Mouse (Mus musculus) hindbrain, embryonic 11.5 days (tissue): ENCODE measurements around the gene Plekha6. TPM values are rescaled to one million over a fixed set of nuclear protein-coding genes. Genes with fewer than 3 reads are reported as not detected.

ENCODE experiments used
- ATAC-seq: fragments of 200-750 bp; cut with Nextera tagmentation; 2 replicates; pipeline ENCODE4 v1.8.0; 2017; ENCODE audit warnings: mild to moderate bottlenecking, moderate TSS enrichment, moderate library complexity; ENCODE audit not compliant: low FRiP score
- DNase-seq: peaks from one replicate; pipeline ENCODE4 v3.0.0-alpha.2; 2015; ENCODE audit warnings: low spot score
- H3K27ac ChIP-seq: fragments of 300-500 bp; sonication (generic); 2 replicates; pipeline ENCODE4 v1.5.1; 2014; ENCODE audit warnings: mild to moderate bottlenecking, low read depth, low read length
- H3K27me3 ChIP-seq: fragments of 300-500 bp; sonication (generic); 2 replicates; pipeline ENCODE4 v1.6.1; 2014; ENCODE audit warnings: mild to moderate bottlenecking, low read length, moderate library complexity, mixed read lengths; ENCODE audit not compliant: control insufficient read depth, insufficient read depth
- H3K36me3 ChIP-seq: fragments of 300-500 bp; sonication (generic); 2 replicates; pipeline ENCODE4 v1.6.1; 2014; ENCODE audit warnings: mild to moderate bottlenecking, low read length, moderate library complexity, mixed read lengths; ENCODE audit not compliant: control insufficient read depth, insufficient read depth
- H3K4me1 ChIP-seq: fragments of 300-500 bp; sonication (generic); replicated peaks from 2 replicates; pipeline ENCODE4 v1.6.1; 2014; ENCODE audit warnings: low read length, mixed read lengths; ENCODE audit not compliant: control insufficient read depth, insufficient read depth
- H3K4me2 ChIP-seq: fragments of 300-500 bp; sonication (generic); replicated peaks from 2 replicates; pipeline ENCODE4 v1.6.1; 2014; ENCODE audit warnings: mild to moderate bottlenecking, low read depth, low read length
- H3K4me3 ChIP-seq: fragments of 300-500 bp; sonication (generic); 2 replicates; pipeline ENCODE4 v1.5.1; 2014; ENCODE audit warnings: low read depth, low read length
- H3K9ac ChIP-seq: fragments of 300-500 bp; sonication (generic); 2 replicates; pipeline ENCODE4 v1.6.1; 2014; ENCODE audit warnings: low read depth, low read length
- H3K9me3 ChIP-seq: fragments of 300-500 bp; sonication (generic); 2 replicates; pipeline ENCODE4 v1.6.1; 2016; ENCODE audit warnings: low read length; ENCODE audit not compliant: control insufficient read depth
- whole genome bisulfite sequencing: fragments of 180-500 bp; shearing (Covaris S2); extraction: QIAGEN DNeasy Blood & Tissue Kit; methylation state at CpG from one replicate; pipeline ENCODE4 v1.1.7; 2014; 5-methylcytosine and 5-hydroxymethylcytosine counted together
- polyA plus RNA-seq: library from polyadenylated mRNA; unstranded; fragments of >200 nt; fragmentation: Nextera tagmentation; extraction: Ambion mirVana; gene quantifications from 2 replicates; pipeline ENCODE4 v1.2.1, GENCODE M21; 2014

The Plekha6 gene
- polyA plus RNA-seq, 1 experiment from 2014 or later, result 22.1 TPM

- H3K4me3 ChIP-seq, result no peak overlapping the region
- ATAC-seq (no peak), DNase-seq (no peak)
- WGBS, result 54% methylated on average over 11 of the region's 11 CpGs
- H3K4me1 ChIP-seq, result peaks cover 7% of the 10 kb centered on the region
- no peak overlapping the region for H3K4me2 ChIP-seq
- H3K9ac ChIP-seq, result no peak overlapping the region
- H3K27ac ChIP-seq, result no peak overlapping the region
- no peaks in the 10 kb centered on the region for H3K36me3 ChIP-seq
- no peaks in the 10 kb centered on the region for H3K9me3 ChIP-seq
- H3K27me3 ChIP-seq, result no peaks in the 10 kb centered on the region
Measured at GRCm38 (mm10) chr1:133265114-133265766, 101.2 kb downstream of the Plekha6 start.

DNA sequence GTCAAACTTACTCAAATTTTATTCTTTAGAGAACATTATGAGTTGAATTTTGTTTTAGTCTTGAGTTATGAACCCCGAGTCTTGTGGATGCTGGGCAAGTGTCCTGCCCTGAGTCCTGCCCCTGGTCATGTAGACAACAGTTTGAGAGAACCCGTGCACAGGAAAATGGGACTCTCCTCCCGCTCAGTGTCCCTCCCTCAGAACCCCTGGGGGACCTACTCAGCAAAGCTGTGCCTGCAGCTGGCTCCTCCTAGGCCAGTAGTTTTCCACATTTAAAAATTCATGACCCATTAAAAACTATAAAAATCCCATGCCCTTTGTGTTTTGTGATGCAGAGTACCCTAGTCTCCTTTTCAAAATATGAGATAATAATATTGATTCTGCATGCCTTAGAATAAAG lies 103.1 kb downstream of the Plekha6 start:
- Histone ChIP-seq H3K9me3 (no peaks in the 10 kb centered on the region), H3K4me1 (peaks cover 7% of the 10 kb centered on the region), H3K27me3 (no peaks in the 10 kb centered on the region), H3K4me2 (no peak overlapping the region), H3K36me3 (no peaks in the 10 kb centered on the region), H3K4me3 (no peak overlapping the region), H3K27ac (peak overlapping the region; percentile 42; the same call in 1 of the 2 replicates), H3K9ac (peak overlapping the region; percentile 45; the same call in 1 of the 2 replicates)
- no peak for ATAC-seq
- DNase-seq, result no peak
- WGBS, result 51% methylated on average over 3 of the region's 3 CpGs

DNA sequence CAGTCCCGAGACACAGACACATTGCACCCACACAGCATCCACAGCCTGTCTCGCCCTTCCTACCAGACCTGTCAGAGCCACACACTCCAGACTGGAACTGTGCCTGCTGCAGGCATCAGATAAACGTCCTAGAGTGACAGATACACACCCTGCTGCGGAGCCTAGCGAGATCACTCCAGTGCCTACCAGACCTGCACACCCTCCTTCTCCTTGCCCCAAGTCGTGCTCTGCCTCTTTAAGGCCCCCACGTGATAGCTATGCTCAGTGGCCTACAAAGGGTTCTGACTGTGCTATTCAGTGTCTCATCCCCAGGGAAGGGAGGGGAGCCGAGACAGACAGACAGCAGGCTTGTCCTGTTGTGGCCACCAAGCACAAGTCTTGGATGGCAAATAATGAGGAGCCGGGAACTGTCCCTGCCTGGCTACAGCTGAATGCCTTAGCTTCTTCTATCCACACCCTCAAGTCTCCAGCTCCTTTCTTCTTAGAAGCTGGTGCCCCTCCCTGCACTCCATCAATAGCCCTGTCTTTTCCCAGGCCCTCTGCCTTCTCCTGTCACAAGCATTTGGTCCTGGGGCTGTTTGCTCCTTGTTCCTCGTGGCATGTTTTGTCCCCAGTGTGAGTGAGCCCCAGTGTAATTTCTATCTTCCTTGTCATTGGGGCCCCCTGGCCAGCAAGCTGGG lies 103.9 kb downstream of the Plekha6 start:
- H3K27me3 ChIP-seq, result no peaks in the 10 kb centered on the region
- H3K36me3 ChIP-seq, result no peaks in the 10 kb centered on the region
- 15% methylated on average over 10 of the region's 10 CpGs for WGBS
- H3K4me1 ChIP-seq, result peaks cover 7% of the 10 kb centered on the region
- peak overlapping the region; percentile 42 for H3K27ac ChIP-seq
- no peak overlapping the region for H3K4me3 ChIP-seq
- peak overlapping the region; percentile 45 for H3K9ac ChIP-seq
- H3K9me3 ChIP-seq, result no peaks in the 10 kb centered on the region
- H3K4me2 ChIP-seq, result 0 out of 2 replicates have a peak overlapping the region, but pooled peaks have one; percentile 19
- ATAC-seq (peak; percentile 78), DNase-seq (peak; percentile 55)

GRCm38 (mm10) chr1:133268503-133268902 lies 104.5 kb downstream of the Plekha6 start:
- Histone ChIP-seq H3K4me2 (no peak overlapping the region), H3K9me3 (no peaks in the 10 kb centered on the region), H3K9ac (peak overlapping the region; percentile 45), H3K4me1 (peaks cover 7% of the 10 kb centered on the region), H3K27ac (peak overlapping the region; percentile 42), H3K4me3 (no peak overlapping the region), H3K27me3 (no peaks in the 10 kb centered on the region), H3K36me3 (no peaks in the 10 kb centered on the region)
- ATAC-seq, result peak; percentile 39
- peak; percentile 39 for DNase-seq
- 69% methylated on average over 3 of the region's 3 CpGs for whole genome bisulfite sequencing

DNA sequence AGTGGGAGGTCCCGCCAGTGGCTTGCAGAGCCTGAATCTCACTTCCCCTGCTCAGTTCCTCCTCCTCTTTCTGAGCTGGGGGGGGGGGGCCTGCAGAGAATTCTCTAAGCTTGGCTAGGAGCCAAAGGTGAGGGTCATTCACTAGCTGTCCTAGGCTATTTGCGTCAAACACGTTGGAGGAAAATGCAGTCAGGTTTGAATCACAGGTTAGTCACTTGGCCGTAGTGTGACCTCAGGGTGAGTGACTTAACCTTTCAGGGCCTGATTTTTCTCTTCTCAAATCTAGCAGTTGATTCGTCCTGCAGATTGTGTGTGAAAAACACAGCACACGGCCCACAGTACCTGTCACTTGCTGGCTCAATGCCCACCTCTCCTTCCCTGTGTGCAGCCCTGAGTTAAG lies 106.3 kb downstream of the Plekha6 start:
- H3K27ac ChIP-seq, result no peak overlapping the region
- DNase-seq (no peak), ATAC-seq (no peak)
- no peak overlapping the region for H3K9ac ChIP-seq
- no peaks in the 10 kb centered on the region for H3K27me3 ChIP-seq
- no peak overlapping the region for H3K4me3 ChIP-seq
- peaks cover 7% of the 10 kb centered on the region for H3K4me1 ChIP-seq
- WGBS, result 69% methylated on average over 6 of the region's 6 CpGs
- no peaks in the 10 kb centered on the region for H3K36me3 ChIP-seq
- no peak overlapping the region for H3K4me2 ChIP-seq
- no peaks in the 10 kb centered on the region for H3K9me3 ChIP-seq

DNA sequence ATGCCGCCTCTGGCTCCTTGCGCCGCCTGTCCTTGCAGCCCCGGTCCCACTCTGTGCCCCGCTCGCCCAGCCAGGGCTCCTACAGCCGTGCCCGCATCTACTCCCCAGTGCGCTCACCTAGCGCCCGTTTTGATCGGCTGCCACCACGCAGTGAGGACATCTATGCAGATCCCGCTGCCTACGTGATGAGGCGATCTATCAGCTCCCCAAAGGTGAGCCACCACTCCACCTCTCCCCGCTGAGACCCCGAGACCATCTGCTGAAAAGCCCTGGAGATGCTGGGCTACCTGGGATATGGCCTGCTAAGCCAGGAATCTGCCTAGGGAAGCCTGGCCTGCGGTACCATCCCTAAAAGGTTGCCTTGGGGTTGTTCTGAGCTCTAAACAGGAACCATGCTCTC lies 110.2 kb downstream of the Plekha6 start:
- ATAC-seq, result no peak
- no peak for DNase-seq
- H3K36me3 ChIP-seq, result no peaks in the 10 kb centered on the region

DNA sequence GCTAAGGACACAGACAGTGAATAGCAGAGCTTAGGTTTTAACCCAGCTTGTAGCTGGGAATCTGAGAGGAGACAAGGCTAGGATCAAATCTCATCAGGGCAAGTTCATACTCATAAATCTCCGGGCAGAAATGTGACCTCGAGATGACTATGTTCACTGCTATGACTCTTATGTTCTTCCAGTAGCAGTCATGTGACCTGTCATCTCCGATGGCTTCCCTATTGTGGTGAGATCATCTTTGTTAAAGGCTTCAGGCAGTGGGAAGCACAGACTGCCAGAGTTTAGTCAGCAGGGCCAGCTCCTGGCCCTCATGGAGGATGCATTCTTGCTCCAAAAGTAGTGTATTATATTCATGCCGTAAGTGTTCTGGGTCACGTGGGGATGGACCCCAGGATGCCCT lies 113.0 kb downstream of the Plekha6 start:
- Histone ChIP-seq H3K27ac (no peak overlapping the region), H3K9ac (no peak overlapping the region), H3K4me3 (no peak overlapping the region), H3K9me3 (no peaks in the 10 kb centered on the region), H3K4me2 (no peak overlapping the region), H3K4me1 (peaks cover 3% of the 10 kb centered on the region; the same call in 1 of the 2 replicates), H3K27me3 (no peaks in the 10 kb centered on the region), H3K36me3 (no peaks in the 10 kb centered on the region)
- WGBS, result 76% methylated on average over 5 of the region's 5 CpGs
- no peak for ATAC-seq
- DNase-seq, result no peak

More for the DNA sequence above, 110.2 kb downstream of the Plekha6 start:
- Histone ChIP-seq H3K27ac (no peak overlapping the region), H3K4me2 (no peak overlapping the region), H3K9ac (no peak overlapping the region), H3K4me3 (no peak overlapping the region), H3K9me3 (no peaks in the 10 kb centered on the region), H3K4me1 (peaks cover 3% of the 10 kb centered on the region; the same call in 1 of the 2 replicates), H3K27me3 (no peaks in the 10 kb centered on the region)
- 93% methylated on average over 16 of the region's 19 CpGs for WGBS

DNA sequence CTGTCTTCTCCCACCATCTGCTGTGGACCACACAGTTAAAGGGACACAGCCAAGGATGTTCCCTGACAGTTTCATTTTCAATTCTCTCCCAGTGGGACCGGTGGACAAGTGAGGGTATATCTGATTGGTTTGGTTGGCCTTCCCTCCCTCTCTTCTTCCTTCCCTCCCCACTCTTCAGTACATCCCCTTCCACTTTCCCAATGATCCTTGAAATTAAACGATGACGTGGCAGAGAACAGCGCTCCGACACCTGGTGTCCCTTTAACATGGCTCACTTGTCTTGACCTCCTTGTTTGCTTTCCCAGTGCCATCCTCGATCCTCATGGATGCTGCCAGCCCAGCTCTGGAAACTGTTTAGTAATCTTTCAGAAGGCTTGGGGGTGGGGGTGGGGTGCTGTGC lies 114.5 kb downstream of the Plekha6 start:
- H3K27me3 ChIP-seq, result no peaks in the 10 kb centered on the region
- H3K9ac ChIP-seq, result no peak overlapping the region
- peak; percentile 52; the same call in 1 of the 2 replicates for ATAC-seq
- peak overlapping the region; percentile 54; the same call in 1 of the 2 replicates for H3K27ac ChIP-seq
- DNase-seq, result no peak
- peaks cover 3% of the 10 kb centered on the region; the same call in 1 of the 2 replicates for H3K4me1 ChIP-seq
- no peaks in the 10 kb centered on the region for H3K9me3 ChIP-seq
- no peaks in the 10 kb centered on the region for H3K36me3 ChIP-seq
- no peak overlapping the region for H3K4me3 ChIP-seq
- H3K4me2 ChIP-seq, result no peak overlapping the region
- WGBS, result 69% methylated on average over 6 of the region's 6 CpGs
